Mouse (Mus musculus): ENCODE measurements around the gene Gfi1b. TPM values are rescaled to one million over a fixed set of nuclear protein-coding genes. Genes with fewer than 3 reads are reported as not detected.

Gene Gfi1b
- polyA plus RNA-seq, 1 experiment: not detected

GRCm38 (mm10) chr2:28632626-28633025 is 10.8 kb upstream of the Gfi1b start:
- Histone ChIP-seq H3K36me3 (ENCODE audit: control insufficient read depth, insufficient read depth) (no peaks in the 10 kb centered on the region), H3K27me3 (ENCODE audit: control insufficient read depth, insufficient read depth, insufficient read length) (peaks cover 11% of the 10 kb centered on the region), H3K4me3 (ENCODE audit: insufficient read depth, poor library complexity, severe bottlenecking) (no peak overlapping the region), H3K79me3 (ENCODE audit: low read depth) (no peaks in the 10 kb centered on the region), H3ac (ENCODE audit: control insufficient read depth, insufficient read length, low read depth) (no peak overlapping the region), H3K79me2 (ENCODE audit: control insufficient read depth, insufficient read depth) (no peaks in the 10 kb centered on the region)
- TF ChIP-seq CEBPB (IDR thresholded peaks at IDR 0.05; ENCODE audit: low read depth): no peak
- no peak for TF ChIP-seq USF1 (IDR thresholded peaks at IDR 0.05; ENCODE audit: low read depth)
- no peak for TF ChIP-seq MAX (IDR thresholded peaks at IDR 0.05)
- TF ChIP-seq FOSL1 (IDR thresholded peaks at IDR 0.05; ENCODE audit: insufficient read depth, low read length, poor library complexity, severe bottlenecking): no peak
- TF ChIP-seq CTCF (IDR thresholded peaks at IDR 0.05; ENCODE audit: control insufficient read depth, insufficient read depth, insufficient read length): no peak
- no peak for TF ChIP-seq MYOG (IDR thresholded peaks at IDR 0.05; ENCODE audit: control insufficient read depth, extremely low read depth, insufficient read length)
- no peak for TF ChIP-seq MYOD1 (IDR thresholded peaks at IDR 0.05; ENCODE audit: control insufficient read depth, insufficient read length, low read depth)

DNA sequence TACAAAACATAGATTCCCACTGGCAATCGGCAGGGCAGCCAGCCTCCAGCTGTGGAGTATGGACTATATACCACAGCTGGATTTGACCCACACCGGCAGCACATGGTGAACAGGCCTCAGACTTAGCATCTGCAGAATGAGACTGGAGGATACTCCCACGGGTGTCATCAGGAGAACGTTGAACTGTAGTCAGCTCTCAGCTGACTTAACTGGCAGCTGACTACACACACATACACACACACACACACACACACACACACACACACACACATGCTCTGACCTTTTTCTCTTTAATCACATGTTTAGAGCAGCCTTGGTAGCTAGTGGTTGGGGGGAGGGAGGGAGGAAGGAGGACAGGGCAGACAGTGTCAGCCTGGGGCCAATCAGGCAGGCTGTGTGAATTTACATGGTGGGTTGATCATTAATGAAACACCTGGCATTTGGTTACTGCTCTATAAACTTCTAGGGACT is 8.2 kb upstream of the Gfi1b start:
- H3K27me3 ChIP-seq (ENCODE audit: control insufficient read depth, insufficient read depth, insufficient read length): peaks cover 18% of the 10 kb centered on the region
- no peak for TF ChIP-seq CEBPB (IDR thresholded peaks at IDR 0.05; ENCODE audit: low read depth)
- TF ChIP-seq USF1 (IDR thresholded peaks at IDR 0.05; ENCODE audit: low read depth): no peak
- no peak for TF ChIP-seq MYOD1 (IDR thresholded peaks at IDR 0.05; ENCODE audit: control insufficient read depth, insufficient read length, low read depth)
- no peak for TF ChIP-seq MAX (IDR thresholded peaks at IDR 0.05)
- no peak for TF ChIP-seq MYOG (IDR thresholded peaks at IDR 0.05; ENCODE audit: control insufficient read depth, extremely low read depth, insufficient read length)
- TF ChIP-seq CTCF (IDR thresholded peaks at IDR 0.05; ENCODE audit: control insufficient read depth, insufficient read depth, insufficient read length): no peak
- TF ChIP-seq FOSL1 (IDR thresholded peaks at IDR 0.05; ENCODE audit: insufficient read depth, low read length, poor library complexity, severe bottlenecking): no peak
- H3K79me3 ChIP-seq (ENCODE audit: low read depth): no peaks in the 10 kb centered on the region
- H3K36me3 ChIP-seq (ENCODE audit: control insufficient read depth, insufficient read depth): no peaks in the 10 kb centered on the region
- H3K4me3 ChIP-seq (ENCODE audit: insufficient read depth, poor library complexity, severe bottlenecking): no peak overlapping the region
- H3K79me2 ChIP-seq (ENCODE audit: control insufficient read depth, insufficient read depth): no peaks in the 10 kb centered on the region
- H3ac ChIP-seq (ENCODE audit: control insufficient read depth, insufficient read length, low read depth): no peak overlapping the region

DNA sequence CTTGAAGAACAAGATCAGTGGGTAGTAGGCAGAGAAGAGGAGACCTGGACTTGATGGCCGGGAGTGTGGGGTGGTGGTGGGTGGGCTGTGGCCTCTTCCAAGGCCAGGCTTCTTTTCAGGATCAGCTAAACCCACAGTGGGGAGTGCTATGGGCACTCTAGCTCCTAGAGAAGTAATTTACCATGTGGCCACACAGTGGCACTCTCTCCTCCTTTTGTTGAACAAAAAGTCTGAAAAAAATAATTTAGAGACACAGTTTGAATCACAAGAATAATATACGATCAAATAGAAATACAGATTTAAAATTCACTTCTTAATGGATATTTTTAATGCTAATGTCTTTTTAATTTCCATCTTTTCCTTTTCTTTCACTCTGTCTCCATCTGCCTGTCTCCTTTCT is 6.3 kb upstream of the Gfi1b start:
- H3K79me2 ChIP-seq (ENCODE audit: control insufficient read depth, insufficient read depth): no peaks in the 10 kb centered on the region
- no peaks in the 10 kb centered on the region for H3K79me3 ChIP-seq (ENCODE audit: low read depth)
- H3K4me3 ChIP-seq (ENCODE audit: insufficient read depth, poor library complexity, severe bottlenecking): no peak overlapping the region
- H3ac ChIP-seq (ENCODE audit: control insufficient read depth, insufficient read length, low read depth): no peak overlapping the region
- TF ChIP-seq CEBPB (IDR thresholded peaks at IDR 0.05; ENCODE audit: low read depth) (no peak), MAX (IDR thresholded peaks at IDR 0.05) (no peak), MYOG (IDR thresholded peaks at IDR 0.05; ENCODE audit: control insufficient read depth, extremely low read depth, insufficient read length) (no peak), FOSL1 (IDR thresholded peaks at IDR 0.05; ENCODE audit: insufficient read depth, low read length, poor library complexity, severe bottlenecking) (no peak), USF1 (IDR thresholded peaks at IDR 0.05; ENCODE audit: low read depth) (no peak), CTCF (IDR thresholded peaks at IDR 0.05; ENCODE audit: control insufficient read depth, insufficient read depth, insufficient read length) (no peak), MYOD1 (IDR thresholded peaks at IDR 0.05; ENCODE audit: control insufficient read depth, insufficient read length, low read depth) (no peak)
- no peaks in the 10 kb centered on the region for H3K36me3 ChIP-seq (ENCODE audit: control insufficient read depth, insufficient read depth)
- H3K27me3 ChIP-seq (ENCODE audit: control insufficient read depth, insufficient read depth, insufficient read length): peaks cover 18% of the 10 kb centered on the region

GRCm38 (mm10) chr2:28626038-28626437 is 4.3 kb upstream of the Gfi1b start:
- Histone ChIP-seq H3K4me3 (ENCODE audit: insufficient read depth, poor library complexity, severe bottlenecking) (no peak overlapping the region), H3K79me3 (ENCODE audit: low read depth) (no peaks in the 10 kb centered on the region), H3K36me3 (ENCODE audit: control insufficient read depth, insufficient read depth) (no peaks in the 10 kb centered on the region), H3ac (ENCODE audit: control insufficient read depth, insufficient read length, low read depth) (no peak overlapping the region), H3K27me3 (ENCODE audit: control insufficient read depth, insufficient read depth, insufficient read length) (peaks cover 20% of the 10 kb centered on the region), H3K79me2 (ENCODE audit: control insufficient read depth, insufficient read depth) (no peaks in the 10 kb centered on the region)
- no peak for TF ChIP-seq USF1 (IDR thresholded peaks at IDR 0.05; ENCODE audit: low read depth)
- no peak for TF ChIP-seq MYOD1 (IDR thresholded peaks at IDR 0.05; ENCODE audit: control insufficient read depth, insufficient read length, low read depth)
- TF ChIP-seq FOSL1 (IDR thresholded peaks at IDR 0.05; ENCODE audit: insufficient read depth, low read length, poor library complexity, severe bottlenecking): no peak
- no peak for TF ChIP-seq MYOG (IDR thresholded peaks at IDR 0.05; ENCODE audit: control insufficient read depth, extremely low read depth, insufficient read length)
- TF ChIP-seq CTCF (IDR thresholded peaks at IDR 0.05; ENCODE audit: control insufficient read depth, insufficient read depth, insufficient read length): no peak

- H3K27me3 ChIP-seq (ENCODE audit: control insufficient read depth, insufficient read depth, insufficient read length): peaks cover 23% of the 10 kb centered on the region
- no peak overlapping the region for H3K4me3 ChIP-seq (ENCODE audit: insufficient read depth, poor library complexity, severe bottlenecking)
- no peak overlapping the region for H3ac ChIP-seq (ENCODE audit: control insufficient read depth, insufficient read length, low read depth)
- no peak for TF ChIP-seq MYOD1 (IDR thresholded peaks at IDR 0.05; ENCODE audit: control insufficient read depth, insufficient read length, low read depth)
- no peak for TF ChIP-seq CEBPB (IDR thresholded peaks at IDR 0.05; ENCODE audit: low read depth)
- no peak for TF ChIP-seq FOSL1 (IDR thresholded peaks at IDR 0.05; ENCODE audit: insufficient read depth, low read length, poor library complexity, severe bottlenecking)
- no peak for TF ChIP-seq MYOG (IDR thresholded peaks at IDR 0.05; ENCODE audit: control insufficient read depth, extremely low read depth, insufficient read length)
- no peak for TF ChIP-seq CTCF (IDR thresholded peaks at IDR 0.05; ENCODE audit: control insufficient read depth, insufficient read depth, insufficient read length)
- no peak for TF ChIP-seq USF1 (IDR thresholded peaks at IDR 0.05; ENCODE audit: low read depth)
- no peak for TF ChIP-seq MAX (IDR thresholded peaks at IDR 0.05)
- H3K36me3 ChIP-seq (ENCODE audit: control insufficient read depth, insufficient read depth): no peaks in the 10 kb centered on the region
- no peaks in the 10 kb centered on the region for H3K79me2 ChIP-seq (ENCODE audit: control insufficient read depth, insufficient read depth)
- no peaks in the 10 kb centered on the region for H3K79me3 ChIP-seq (ENCODE audit: low read depth)
These were observed 3.1 kb upstream of the Gfi1b start for GRCm38 (mm10) chr2:28624870-28625269.
